Mouse (Mus musculus): ENCODE measurements around the gene Emsy.

Emsy gene

DNA sequence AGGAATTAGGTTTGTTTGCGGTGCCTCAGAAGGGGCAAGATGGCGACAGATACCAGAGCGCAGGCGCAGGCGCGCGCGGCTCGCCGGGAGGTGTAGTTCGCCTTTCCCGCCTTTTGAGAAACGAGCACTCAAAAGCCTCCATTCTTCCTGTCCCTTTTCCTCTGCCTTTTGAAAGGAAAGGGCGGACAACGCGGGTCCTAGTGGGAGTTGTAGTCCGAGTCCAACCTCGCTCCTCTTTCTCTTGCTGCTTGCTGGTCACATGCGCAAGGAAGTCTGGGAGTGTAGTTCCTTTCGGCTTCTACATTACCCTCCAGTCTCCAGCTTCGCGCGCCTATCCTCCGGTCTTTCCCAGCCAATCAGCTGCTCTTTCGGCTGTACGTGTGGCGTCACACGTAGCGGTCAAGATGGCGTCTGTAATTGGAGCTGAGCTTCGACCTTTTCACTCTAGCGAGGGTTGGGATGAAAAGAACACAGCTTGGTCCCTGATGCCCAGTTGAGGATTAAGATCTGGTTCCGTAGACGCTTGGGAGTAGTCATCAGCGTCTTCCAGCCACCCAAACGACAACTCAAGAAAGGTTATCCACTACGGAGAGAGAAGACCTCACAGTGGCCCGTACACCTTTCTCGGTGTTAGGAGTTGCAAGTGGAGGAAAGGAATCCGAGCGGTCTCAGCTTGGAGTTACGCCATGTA is at the start of gene Emsy:
TSS of gene Emsy (minus strand) at position 253 of the 691 bp plus-strand sequence.
- peak; percentile 94 to 97 for DNase-seq (ENCODE audit: low spot score in 2 of 2)

DNA sequence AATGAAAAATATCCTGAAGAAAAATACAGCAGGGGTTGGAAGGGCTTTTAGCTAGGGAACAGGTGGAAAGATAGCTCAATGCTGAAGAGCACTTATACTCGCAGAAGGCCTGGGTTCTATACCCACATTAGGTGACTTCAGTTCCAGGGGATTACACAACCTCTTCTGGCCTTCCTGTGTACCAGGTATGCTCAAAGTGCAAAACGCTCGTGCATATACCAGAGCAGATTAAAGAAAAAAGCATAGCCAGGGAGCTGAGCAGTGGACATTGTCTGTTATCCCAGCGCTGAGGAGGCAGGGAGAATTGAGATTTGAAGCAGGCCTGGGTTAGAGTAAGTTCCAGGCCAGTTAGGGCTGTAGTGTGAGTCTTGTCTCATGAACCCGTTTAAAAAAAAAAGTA is 47.7 kb upstream of the Emsy start:
- no peak for DNase-seq (ENCODE audit: low spot score in 2 of 2)

DNA sequence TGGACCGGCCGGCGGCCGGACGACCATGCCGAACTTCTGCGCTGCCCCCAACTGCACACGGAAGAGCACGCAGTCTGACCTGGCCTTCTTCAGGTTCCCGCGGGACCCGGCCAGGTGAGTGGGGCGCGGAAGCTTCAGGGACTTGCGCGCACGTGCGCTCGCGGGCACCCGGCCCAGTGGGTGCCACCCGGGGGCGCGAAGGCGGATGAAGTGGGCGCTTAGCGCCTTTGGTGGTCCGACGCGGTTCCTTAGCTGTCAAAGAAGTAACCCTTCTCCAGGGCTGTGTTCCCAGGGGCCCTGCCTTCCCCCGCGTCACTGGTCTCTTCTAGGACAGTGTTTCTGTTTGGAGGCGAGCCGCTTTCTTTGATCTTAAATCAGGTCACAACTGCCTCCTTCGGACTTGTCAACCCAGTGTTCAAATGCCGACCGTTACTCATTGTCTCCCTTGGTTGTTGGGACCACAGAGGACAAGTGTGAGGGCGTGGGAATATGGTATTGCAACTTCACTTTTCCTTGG is 46.8 kb upstream of the Emsy start:
- peak in 1 of 2 experiments; percentile 14 for DNase-seq (ENCODE audit: low spot score in 2 of 2)

DNA sequence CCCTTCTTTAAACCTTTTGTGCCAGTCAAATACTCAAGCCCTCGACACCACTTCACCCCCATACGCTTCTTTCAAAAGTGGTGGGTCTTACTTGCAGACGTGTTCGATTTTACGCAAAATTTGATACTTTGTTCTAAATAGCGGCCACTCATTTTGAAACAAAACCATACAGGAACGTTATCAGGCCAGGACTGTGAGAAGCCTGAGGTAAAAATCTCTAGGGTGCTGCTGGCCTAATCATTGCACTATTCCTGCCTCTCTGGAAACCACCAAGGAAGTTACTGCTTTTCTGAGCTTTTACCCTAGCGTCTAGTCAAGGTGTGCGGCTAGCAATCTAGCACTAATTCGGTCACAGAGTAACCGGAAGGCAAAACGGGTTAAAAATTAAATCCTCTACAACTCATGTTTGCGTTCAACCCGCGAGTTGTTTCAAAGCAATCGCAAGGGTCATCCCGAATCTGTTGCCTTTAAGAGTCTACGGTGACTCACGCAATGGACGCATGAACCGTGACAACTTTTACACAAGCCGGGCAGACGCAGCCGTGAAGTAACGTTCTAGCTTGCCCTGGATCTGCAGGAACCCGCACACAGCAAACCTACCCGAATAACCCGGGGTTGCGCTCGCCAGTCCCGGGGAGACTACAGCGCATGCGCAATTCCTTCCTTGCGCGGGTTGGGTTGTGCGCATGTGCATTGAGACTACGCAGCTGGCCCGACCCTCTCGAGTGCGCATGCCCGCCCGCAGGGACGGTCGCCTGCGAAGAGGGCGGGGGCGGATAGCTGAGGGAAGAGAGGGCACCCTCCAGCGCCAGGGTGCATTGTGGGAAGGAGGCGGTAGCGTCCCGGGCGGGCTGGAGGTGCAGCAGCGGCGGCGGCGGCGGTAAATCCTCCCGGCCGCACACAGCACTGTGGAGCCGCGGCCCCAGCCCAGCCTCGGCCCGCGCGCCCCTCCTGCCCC is 46.0 kb upstream of the Emsy start, which contains the start of gene Thap12:
TSS of gene Thap12 (plus strand) at position 821 of the 958 bp plus-strand sequence.
- DNase-seq (ENCODE audit: low spot score in 2 of 2), result peak; percentile 99 to 100

DNA sequence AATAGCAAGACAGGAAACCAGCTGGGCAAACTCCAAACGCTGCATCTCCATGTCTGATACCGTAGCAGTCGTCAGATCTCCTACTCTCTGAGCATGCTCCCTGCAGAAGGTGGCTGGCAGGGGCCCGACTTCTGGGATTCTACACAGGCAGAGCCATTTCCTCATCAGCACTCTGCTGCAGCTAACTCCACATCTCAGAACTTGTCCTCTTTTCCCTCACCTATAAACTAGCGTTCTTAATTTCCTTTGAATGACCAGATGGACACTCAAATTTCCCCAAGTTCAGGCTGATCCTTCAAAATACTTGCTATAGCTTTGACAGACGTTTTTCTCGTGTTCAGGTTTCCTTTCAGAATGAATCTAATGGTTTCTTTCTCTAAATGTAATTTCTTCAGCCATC is 45.2 kb upstream of the Emsy start:
- DNase-seq (ENCODE audit: low spot score in 2 of 2), result no peak

GRCm38 (mm10) chr7:98698590-98698989 is 42.0 kb upstream of the Emsy start:
- no peak for DNase-seq (ENCODE audit: low spot score in 2 of 2)

GRCm38 (mm10) chr7:98698041-98698440 is 41.5 kb upstream of the Emsy start:
- DNase-seq (ENCODE audit: low spot score in 2 of 2), result no peak

DNA sequence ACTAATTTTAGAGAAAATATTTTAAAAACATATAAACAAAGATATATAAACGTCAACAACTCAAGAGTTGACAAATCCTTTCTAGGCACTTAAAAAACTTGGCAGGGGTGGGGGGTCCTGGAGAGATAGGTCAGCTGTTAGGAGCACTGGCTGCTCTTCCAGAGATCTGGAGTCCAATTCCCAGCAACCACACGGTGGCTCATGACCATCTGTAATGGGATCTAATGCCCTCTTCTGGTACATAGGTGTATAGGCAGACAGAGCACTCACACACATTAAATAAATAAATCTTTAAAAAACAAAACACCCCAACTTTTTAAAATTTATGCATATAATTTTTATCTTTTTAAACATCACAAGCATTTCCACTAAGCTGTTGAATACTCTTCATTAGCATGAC is 40.9 kb upstream of the Emsy start:
- DNase-seq (ENCODE audit: low spot score in 2 of 2), result no peak

DNA sequence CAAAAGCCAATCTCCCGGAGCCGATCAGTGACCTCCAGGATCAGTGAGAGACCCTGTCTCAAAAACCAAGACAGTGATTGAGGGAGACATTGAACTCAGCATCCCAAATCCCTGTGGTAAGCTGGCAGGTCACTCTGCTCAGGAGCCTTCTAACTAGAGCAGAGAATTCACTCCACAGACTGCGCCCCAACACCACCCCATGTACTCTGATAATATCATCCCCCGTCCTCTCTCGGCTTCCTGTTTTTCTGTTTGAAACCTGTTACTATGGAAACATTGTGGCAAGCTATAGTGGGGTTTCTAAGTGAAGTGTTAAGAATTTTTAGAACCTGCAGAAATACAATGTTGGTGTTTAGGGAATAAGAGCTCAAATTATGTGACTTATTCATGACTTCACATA is 37.5 kb upstream of the Emsy start:
- DNase-seq (ENCODE audit: low spot score in 2 of 2), result peak; percentile 32 to 51

DNA sequence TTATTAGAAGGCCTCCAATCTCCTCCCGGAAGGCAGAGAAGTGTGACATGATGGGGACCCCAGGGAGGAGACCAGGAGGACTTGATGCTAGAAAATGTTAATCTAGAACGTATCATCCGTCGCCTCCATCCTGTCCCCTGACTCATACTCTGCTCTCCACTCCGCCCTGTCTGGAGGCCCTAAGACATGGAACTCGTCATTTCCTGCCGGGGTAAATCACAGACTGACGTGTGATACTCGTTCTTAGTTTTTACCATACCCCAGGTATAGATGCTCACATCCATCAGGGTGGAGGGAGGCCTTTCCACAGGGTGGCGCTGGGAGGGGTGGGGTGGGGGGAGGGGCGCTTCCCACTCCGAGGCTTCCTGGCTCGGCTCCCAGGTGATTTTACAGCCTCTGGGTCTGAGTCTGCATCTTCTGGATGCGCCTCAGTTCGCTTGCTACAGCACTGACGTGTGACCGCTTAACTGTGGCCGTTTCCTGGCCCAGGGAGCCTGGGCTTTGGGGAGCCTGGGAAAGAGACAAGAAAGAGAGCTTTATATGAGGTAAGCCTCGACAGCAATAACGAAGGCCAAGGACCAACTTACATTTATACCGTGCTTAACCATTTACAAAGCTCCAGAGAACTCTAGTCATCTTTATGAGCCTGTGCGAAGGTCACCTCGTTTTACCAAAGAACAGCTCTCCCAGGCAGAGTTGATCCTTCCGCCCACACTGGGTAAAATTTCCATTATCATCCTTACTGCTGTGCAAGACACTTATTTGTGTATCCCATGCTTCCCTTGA is 36.4 kb upstream of the Emsy start:
- DNase-seq (ENCODE audit: low spot score in 2 of 2), result peak in 1 of 2 experiments; percentile 18

DNA sequence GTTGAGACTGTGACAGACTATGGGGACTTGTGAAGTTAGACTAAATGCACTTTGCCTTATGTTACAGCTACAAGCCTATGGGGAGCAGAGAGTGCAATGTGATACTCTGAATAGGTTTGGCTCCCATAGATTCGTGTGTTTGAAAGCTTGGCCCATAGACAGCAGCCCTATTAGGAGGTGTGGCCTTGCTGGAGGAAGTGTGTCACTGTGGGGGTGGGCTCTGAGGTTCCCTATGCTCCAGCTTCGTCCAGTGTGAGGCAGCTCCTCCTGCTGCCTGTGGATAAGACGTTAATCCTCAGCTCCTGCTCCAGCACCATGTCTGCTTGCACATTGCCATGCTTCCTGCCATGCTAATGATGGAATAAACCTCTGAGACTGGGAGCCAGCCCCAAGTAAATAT is 34.2 kb upstream of the Emsy start:
- no peak for DNase-seq (ENCODE audit: low spot score in 2 of 2)

DNA sequence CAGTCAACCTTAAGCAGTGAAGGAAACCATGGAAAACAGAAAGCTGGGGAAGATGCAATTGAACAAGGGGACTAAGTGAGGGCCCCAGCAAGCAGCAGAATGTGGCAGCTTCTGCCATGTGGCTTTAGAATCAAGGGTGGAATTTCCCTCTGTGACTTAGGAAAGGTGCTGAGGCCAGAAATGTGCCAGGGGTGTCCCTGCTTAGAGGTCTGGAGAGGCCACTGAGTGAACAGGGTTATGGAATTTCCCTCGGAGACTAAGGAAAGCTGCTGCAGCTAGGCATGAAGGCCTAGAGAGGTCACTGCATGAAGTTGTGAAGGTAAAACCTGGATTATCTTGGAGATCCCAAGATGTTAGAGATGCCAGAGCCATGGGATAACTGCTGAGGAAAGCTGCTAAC is 33.5 kb upstream of the Emsy start:
- no peak for DNase-seq (ENCODE audit: low spot score in 2 of 2)

DNA sequence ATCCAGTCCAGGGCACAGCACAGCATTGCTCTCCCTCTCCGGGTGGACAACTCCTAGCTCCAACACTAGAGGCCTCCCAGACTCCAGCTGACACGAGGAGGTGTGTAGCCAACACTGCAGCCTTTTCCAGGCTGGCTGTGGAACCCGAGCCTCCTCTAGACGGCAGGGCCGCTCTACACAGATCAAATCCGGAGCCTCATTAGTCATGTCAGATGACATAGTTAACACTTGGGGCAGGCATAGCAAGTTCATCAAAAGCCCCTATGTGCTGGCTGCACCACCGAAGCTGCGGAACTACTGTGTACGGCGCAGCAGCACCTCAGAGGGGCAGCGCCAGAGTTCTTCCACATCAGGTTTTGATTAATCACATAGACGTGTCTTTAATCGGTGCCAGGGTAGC is 29.3 kb upstream of the Emsy start:
- DNase-seq (ENCODE audit: low spot score in 2 of 2), result no peak

GRCm38 (mm10) chr7:98682821-98683220 is 26.2 kb upstream of the Emsy start:
- no peak for DNase-seq (ENCODE audit: low spot score in 2 of 2)

DNA sequence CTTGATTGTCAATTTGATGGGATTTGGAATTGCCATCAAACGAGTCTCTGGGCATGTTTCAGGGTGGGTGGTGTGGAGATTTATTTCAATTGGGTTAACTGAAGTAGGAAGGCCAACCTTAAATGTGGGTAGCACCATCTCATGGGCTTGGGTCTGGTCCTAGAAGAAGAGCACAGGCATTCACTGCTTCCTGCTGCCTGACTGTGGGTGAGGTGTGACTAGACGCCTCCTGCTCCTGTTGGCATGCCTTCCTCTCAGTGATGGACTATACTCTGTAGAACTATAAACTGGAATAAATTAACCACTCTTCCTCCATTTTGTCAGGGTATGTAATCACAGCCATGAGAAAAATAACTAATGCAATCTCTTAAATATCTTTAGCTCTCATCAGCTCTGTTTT is 24.1 kb upstream of the Emsy start:
- no peak for DNase-seq (ENCODE audit: low spot score in 2 of 2)

DNA sequence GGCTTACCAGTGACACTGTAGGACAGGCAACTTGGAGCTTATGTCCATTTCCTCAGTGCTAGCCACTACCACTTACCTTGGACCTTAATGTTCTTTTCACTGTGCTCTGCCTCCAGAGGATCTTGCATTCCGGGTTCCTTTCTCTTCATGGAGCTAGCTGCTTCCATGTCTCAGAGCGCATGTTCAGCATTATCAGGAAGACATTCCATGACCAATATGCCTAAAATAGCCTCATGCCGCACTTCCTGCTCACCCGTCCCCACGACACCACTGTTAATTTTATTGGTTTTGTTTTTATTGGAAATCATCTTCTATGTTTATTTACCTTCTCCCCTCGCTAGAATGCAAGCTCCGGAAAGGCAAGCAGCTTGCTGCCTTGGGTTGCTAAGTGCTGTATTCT is 21.9 kb upstream of the Emsy start:
- DNase-seq (ENCODE audit: low spot score in 2 of 2), result no peak

GRCm38 (mm10) chr7:98677511-98677910 is 20.9 kb upstream of the Emsy start:
- DNase-seq (ENCODE audit: low spot score in 2 of 2), result no peak

DNA sequence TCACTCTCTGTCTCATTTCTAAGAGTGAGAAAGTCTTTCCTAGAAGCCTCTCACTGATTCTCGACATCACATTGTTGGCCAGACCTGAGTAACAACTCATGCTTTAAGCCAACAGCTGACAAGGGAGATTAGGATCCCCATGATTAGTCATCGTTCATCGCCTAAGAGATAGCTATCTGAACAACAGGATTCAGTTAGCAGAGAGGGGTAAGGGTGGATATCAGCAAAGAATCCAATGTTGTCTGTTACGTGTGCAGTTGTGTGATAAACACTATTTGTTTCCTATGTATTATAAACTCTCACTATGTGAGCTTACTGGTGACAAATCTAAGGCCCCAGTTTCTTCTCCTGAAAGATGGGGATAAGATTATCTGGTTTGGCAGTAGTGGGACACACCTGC is 17.8 kb upstream of the Emsy start:
- no peak for DNase-seq (ENCODE audit: low spot score in 2 of 2)

- DNase-seq (ENCODE audit: low spot score in 2 of 2), result no peak
Measured at GRCm38 (mm10) chr7:98672241-98672955, 15.8 kb upstream of the Emsy start.

GRCm38 (mm10) chr7:98671416-98671815 is 14.8 kb upstream of the Emsy start:
- no peak for DNase-seq (ENCODE audit: low spot score in 2 of 2)

GRCm38 (mm10) chr7:98670831-98671230 is 14.2 kb upstream of the Emsy start:
- DNase-seq (ENCODE audit: low spot score in 2 of 2), result no peak
